Mouse (Mus musculus): ENCODE measurements around the gene Dnase1. TPM values are rescaled to one million over a fixed set of nuclear protein-coding genes. Genes with fewer than 3 reads are reported as not detected.

The Dnase1 gene
- polyA plus RNA-seq, 1 experiment, result 0.18 TPM

- no peak overlapping the region for H3K4me3 ChIP-seq (replicated peaks; ENCODE audit: extremely low read depth, low read depth, low read length)
- H3K4me1 ChIP-seq (ENCODE audit: control insufficient read depth, insufficient read depth, low read length), result no peaks in the 10 kb centered on the region
- 44% methylated on average over 1 of the region's 1 CpGs for WGBS
- DNase-seq, result no peak
- no peak for TF ChIP-seq CTCF (IDR thresholded peaks at IDR 0.05; ENCODE audit: insufficient read depth, low read length)
Measured at GRCm38 (mm10) chr16:4026672-4027071, 10.1 kb upstream of the Dnase1 start.

- Histone ChIP-seq H3K4me3 (replicated peaks; ENCODE audit: extremely low read depth, low read depth, low read length) (no peak overlapping the region), H3K4me1 (ENCODE audit: control insufficient read depth, insufficient read depth, low read length) (no peaks in the 10 kb centered on the region)
- TF ChIP-seq POLR2A (IDR thresholded peaks at IDR 0.05; ENCODE audit: borderline replicate concordance, extremely low read depth, low read depth, low read length) (no peak), CTCF (IDR thresholded peaks at IDR 0.05; ENCODE audit: insufficient read depth, low read length) (no peak)
- WGBS, result 64% methylated on average over 3 of the region's 3 CpGs
- no peak for DNase-seq
Measured at GRCm38 (mm10) chr16:4027211-4027610, 9.5 kb upstream of the Dnase1 start.

- TF ChIP-seq CTCF (IDR thresholded peaks at IDR 0.05; ENCODE audit: insufficient read depth, low read length) (no peak), POLR2A (IDR thresholded peaks at IDR 0.05; ENCODE audit: borderline replicate concordance, extremely low read depth, low read depth, low read length) (no peak)
- Histone ChIP-seq H3K4me1 (ENCODE audit: control insufficient read depth, insufficient read depth, low read length) (no peaks in the 10 kb centered on the region), H3K4me3 (replicated peaks; ENCODE audit: extremely low read depth, low read depth, low read length) (no peak overlapping the region)
- DNase-seq, result no peak
- WGBS, result 66% methylated on average over 5 of the region's 5 CpGs
Measured at GRCm38 (mm10) chr16:4029371-4029841, 7.3 kb upstream of the Dnase1 start.

- WGBS, result 94% methylated on average over 10 of the region's 10 CpGs
- Histone ChIP-seq H3K4me1 (ENCODE audit: control insufficient read depth, insufficient read depth, low read length) (no peaks in the 10 kb centered on the region), H3K4me3 (replicated peaks; ENCODE audit: extremely low read depth, low read depth, low read length) (no peak overlapping the region)
- DNase-seq, result no peak
- no peak for TF ChIP-seq POLR2A (IDR thresholded peaks at IDR 0.05; ENCODE audit: borderline replicate concordance, extremely low read depth, low read depth, low read length)
- no peak for TF ChIP-seq CTCF (IDR thresholded peaks at IDR 0.05; ENCODE audit: insufficient read depth, low read length)
Measured at GRCm38 (mm10) chr16:4030501-4030900, 6.2 kb upstream of the Dnase1 start.

GRCm38 (mm10) chr16:4031441-4032274 is 5.1 kb upstream of the Dnase1 start:
- Histone ChIP-seq H3K4me1 (ENCODE audit: control insufficient read depth, insufficient read depth, low read length) (no peaks in the 10 kb centered on the region), H3K4me3 (replicated peaks; ENCODE audit: extremely low read depth, low read depth, low read length) (no peak overlapping the region)
- 70% methylated on average over 3 of the region's 6 CpGs for WGBS
- no peak for DNase-seq
- TF ChIP-seq CTCF (IDR thresholded peaks at IDR 0.05; ENCODE audit: insufficient read depth, low read length), result no peak
- TF ChIP-seq POLR2A (IDR thresholded peaks at IDR 0.05; ENCODE audit: borderline replicate concordance, extremely low read depth, low read depth, low read length), result no peak

- Histone ChIP-seq H3K4me1 (ENCODE audit: control insufficient read depth, insufficient read depth, low read length) (no peaks in the 10 kb centered on the region), H3K4me3 (replicated peaks; ENCODE audit: extremely low read depth, low read depth, low read length) (no peak overlapping the region)
- WGBS, result 69% methylated on average over 6 of the region's 6 CpGs
- no peak for TF ChIP-seq POLR2A (IDR thresholded peaks at IDR 0.05; ENCODE audit: borderline replicate concordance, extremely low read depth, low read depth, low read length)
- no peak for TF ChIP-seq CTCF (IDR thresholded peaks at IDR 0.05; ENCODE audit: insufficient read depth, low read length)
- no peak for DNase-seq
Measured at GRCm38 (mm10) chr16:4032341-4032748, 4.4 kb upstream of the Dnase1 start.

- TF ChIP-seq CTCF (IDR thresholded peaks at IDR 0.05; ENCODE audit: insufficient read depth, low read length) (no peak), POLR2A (IDR thresholded peaks at IDR 0.05; ENCODE audit: borderline replicate concordance, extremely low read depth, low read depth, low read length) (no peak)
- Histone ChIP-seq H3K4me1 (ENCODE audit: control insufficient read depth, insufficient read depth, low read length) (no peaks in the 10 kb centered on the region), H3K4me3 (replicated peaks; ENCODE audit: extremely low read depth, low read depth, low read length) (no peak overlapping the region)
- 71% methylated on average over 5 of the region's 5 CpGs for WGBS
- DNase-seq, result no peak
Measured at GRCm38 (mm10) chr16:4033971-4034370, 2.8 kb upstream of the Dnase1 start.

- no peak overlapping the region for H3K4me3 ChIP-seq (replicated peaks; ENCODE audit: extremely low read depth, low read depth, low read length)
- 81% methylated on average over 3 of the region's 3 CpGs for WGBS
- no peak for TF ChIP-seq POLR2A (IDR thresholded peaks at IDR 0.05; ENCODE audit: borderline replicate concordance, extremely low read depth, low read depth, low read length)
- no peak for TF ChIP-seq CTCF (IDR thresholded peaks at IDR 0.05; ENCODE audit: insufficient read depth, low read length)
- no peaks in the 10 kb centered on the region for H3K4me1 ChIP-seq (ENCODE audit: control insufficient read depth, insufficient read depth, low read length)
- DNase-seq, result no peak
Measured at GRCm38 (mm10) chr16:4034476-4034875, 2.3 kb upstream of the Dnase1 start.

GRCm38 (mm10) chr16:4035575-4035974 is 1.2 kb upstream of the Dnase1 start:
- no peaks in the 10 kb centered on the region for H3K4me1 ChIP-seq (ENCODE audit: control insufficient read depth, insufficient read depth, low read length)
- WGBS, result 76% methylated on average over 2 of the region's 2 CpGs
- DNase-seq, result no peak
- H3K4me3 ChIP-seq (replicated peaks; ENCODE audit: extremely low read depth, low read depth, low read length), result no peak overlapping the region
- TF ChIP-seq CTCF (IDR thresholded peaks at IDR 0.05; ENCODE audit: insufficient read depth, low read length) (no peak), POLR2A (IDR thresholded peaks at IDR 0.05; ENCODE audit: borderline replicate concordance, extremely low read depth, low read depth, low read length) (no peak)

GRCm38 (mm10) chr16:4037690-4038089 is 948 bp downstream of the Dnase1 start:
- Histone ChIP-seq H3K4me1 (ENCODE audit: control insufficient read depth, insufficient read depth, low read length) (no peaks in the 10 kb centered on the region), H3K4me3 (replicated peaks; ENCODE audit: extremely low read depth, low read depth, low read length) (no peak overlapping the region)
- DNase-seq, result no peak
- TF ChIP-seq CTCF (IDR thresholded peaks at IDR 0.05; ENCODE audit: insufficient read depth, low read length), result no peak
- no peak for TF ChIP-seq POLR2A (IDR thresholded peaks at IDR 0.05; ENCODE audit: borderline replicate concordance, extremely low read depth, low read depth, low read length)
- 91% methylated on average over 7 of the region's 7 CpGs for WGBS
